Mouse (Mus musculus) ES-E14 (cell line): ENCODE results near the gene Clec2d.

ENCODE experiments used
- CHD2 ChIP-seq: IDR thresholded peaks from 2 replicates; pipeline ENCODE4 v1.6.1; 2014; ENCODE audit warnings: mild to moderate bottlenecking, low read depth, low read length, inconsistent platforms
- ZC3H11A ChIP-seq: IDR thresholded peaks from 2 replicates; pipeline ENCODE4 v1.6.1; 2012; ENCODE audit warnings: low read depth, mild to moderate bottlenecking, inconsistent platforms, low read length, borderline replicate concordance
- ZNF384 ChIP-seq: IDR thresholded peaks from 2 replicates; pipeline ENCODE4 v1.6.1; 2012; ENCODE audit warnings: low read depth, low read length, inconsistent platforms

- no peak for TF ChIP-seq ZNF384
- TF ChIP-seq ZC3H11A: no peak
- no peak for TF ChIP-seq CHD2
Observed at GRCm38 (mm10) chr6:129161951-129162350, 18.5 kb upstream of the Clec2d start.
